Mouse (Mus musculus) layer of hippocampus, postnatal 14 days (tissue): ENCODE results near the gene Dmtf1. TPM values are rescaled to one million over a fixed set of nuclear protein-coding genes. Genes with fewer than 3 reads are reported as not detected.
"Not testable (repeated sequence)": the region's sequence is repeated elsewhere in the genome, so short reads cannot be mapped to it uniquely, and the experiment has no call there.

Experiments
- DNase-seq, 2 experiments: peaks; one replicate each; pipeline ENCODE4 v3.0.0; 2021 to 2022; ENCODE audit warnings: low spot score in 2 of 2, mixed read lengths in 1 of 2
- long read RNA-seq, 2 experiments: library from polyadenylated mRNA; stranded (forward); transcript quantifications; one replicate each; pipeline ENCODE4 v2.0.0; 2021
- total RNA-seq, 2 experiments: library from RNA; stranded (reverse); gene quantifications; 2 replicates each; pipeline ENCODE4 v1.2.3; 2021

Gene Dmtf1
- 10 to 100 TPM; 49.9 to 53.1 TPM for total RNA-seq
- long read RNA-seq, experiment 1, transcript Dmtf1-201 (18 exons, 3,806 nt), result major isoform, 8 of 30 reads
- long read RNA-seq, experiment 1, partial matches to known transcripts, result 4 of 30 reads
- long read RNA-seq, experiment 1, other reads (novel, unspliced or antisense), result 14 of 30 reads
- long read RNA-seq, experiment 2, transcript Dmtf1-202 (17 exons, 3,498 nt), result minor isoform, 10 of 37 reads
- long read RNA-seq, experiment 2, transcript Dmtf1-201 (18 exons, 3,806 nt), result major isoform, 17 of 37 reads
- long read RNA-seq, experiment 2, partial matches to known transcripts, result 2 of 37 reads
- long read RNA-seq, experiment 2, other reads (novel, unspliced or antisense), result 8 of 37 reads

- peak; percentile 87 to 94 for DNase-seq
Measured at GRCm38 (mm10) chr5:9161456-9162041, at the start of gene Dmtf1. Gene Dmtf1 (minus strand): TSS chr5:9161776.

GRCm38 (mm10) chr5:9186467-9186866 lies 24.9 kb upstream of the Dmtf1 start:
- DNase-seq, result no peak

- DNase-seq, result no peak
Measured at GRCm38 (mm10) chr5:9173295-9173694, 11.7 kb upstream of the Dmtf1 start.

- DNase-seq, result peak in 1 of 2 experiments; percentile 43
Measured at GRCm38 (mm10) chr5:9169328-9170005, 7.9 kb upstream of the Dmtf1 start.

- DNase-seq, result no peak
Measured at GRCm38 (mm10) chr5:9166366-9166765, 4.8 kb upstream of the Dmtf1 start.

- not testable (repeated sequence) for DNase-seq
Measured at GRCm38 (mm10) chr5:9165151-9165550, 3.6 kb upstream of the Dmtf1 start.

GRCm38 (mm10) chr5:9163411-9163810 lies 1.8 kb upstream of the Dmtf1 start:
- DNase-seq, result no peak

- DNase-seq, result no peak
Measured at GRCm38 (mm10) chr5:9162088-9162487, 512 bp upstream of the Dmtf1 start.

- DNase-seq, result peak in 1 of 2 experiments; percentile 22
Measured at GRCm38 (mm10) chr5:9160831-9161455, 633 bp downstream of the Dmtf1 start.

- no peak for DNase-seq
Measured at GRCm38 (mm10) chr5:9157336-9157735, 4.2 kb downstream of the Dmtf1 start.

GRCm38 (mm10) chr5:9156746-9157145 lies 4.8 kb downstream of the Dmtf1 start:
- no peak for DNase-seq

- no peak for DNase-seq
Measured at GRCm38 (mm10) chr5:9149273-9149850, 12.2 kb downstream of the Dmtf1 start.

GRCm38 (mm10) chr5:9142376-9142775 lies 19.2 kb downstream of the Dmtf1 start:
- no peak for DNase-seq

- DNase-seq, result no peak
Measured at GRCm38 (mm10) chr5:9140724-9141123, 20.9 kb downstream of the Dmtf1 start.

- DNase-seq, result no peak
Measured at GRCm38 (mm10) chr5:9135588-9135987, 26.0 kb downstream of the Dmtf1 start.

GRCm38 (mm10) chr5:9131786-9132185 lies 29.8 kb downstream of the Dmtf1 start:
- no peak for DNase-seq

GRCm38 (mm10) chr5:9128566-9128965 lies 33.0 kb downstream of the Dmtf1 start:
- DNase-seq, result peak in 1 of 2 experiments; percentile 52

- DNase-seq, result no peak
Measured at GRCm38 (mm10) chr5:9124134-9124533, 37.4 kb downstream of the Dmtf1 start.

GRCm38 (mm10) chr5:9114162-9114561 lies 47.4 kb downstream of the Dmtf1 start:
- peak in 1 of 2 experiments; percentile 22 for DNase-seq

GRCm38 (mm10) chr5:9111759-9112158 lies 49.8 kb downstream of the Dmtf1 start:
- peak; percentile 34 to 49 for DNase-seq

- DNase-seq, result no peak
Measured at GRCm38 (mm10) chr5:9111285-9111684, 50.3 kb downstream of the Dmtf1 start.
